Mouse (Mus musculus) MEL (cell line): ENCODE measurements around the gene Clic1. TPM values are rescaled to one million over a fixed set of nuclear protein-coding genes. Genes with fewer than 3 reads are reported as not detected.
A peak's percentile ranks its signal among the peaks of the same experiment; 100 is the strongest.

Experiments used
- DNase-seq: peaks from one replicate; pipeline ENCODE4 v3.0.0; 2011; ENCODE audit warnings: low read depth, low spot score
- H3K27ac ChIP-seq: 2 replicates; pipeline ENCODE4 v1.5.1; 2012; ENCODE audit warnings: low read depth, mild to moderate bottlenecking, control low read depth, low read length, moderate library complexity; ENCODE audit not compliant: control insufficient read depth
- H3K27me3 ChIP-seq, 2 experiments: fragments of 150-350 bp in 1 of 2; sonication (generic) in 1 of 2; 2 replicates each; pipeline ENCODE4 v1.6.1; 2012; ENCODE audit warnings: low read length in 2 of 2, mild to moderate bottlenecking in 2 of 2, improper control_type of control experiment in 1 of 2, moderate library complexity in 1 of 2; ENCODE audit not compliant: insufficient read depth in 2 of 2, control insufficient read depth in 1 of 2
- H3K36me3 ChIP-seq, 2 experiments: 2 replicates each; pipeline ENCODE4 v1.6.1; 2012 to 2014; ENCODE audit warnings: low read length in 2 of 2, improper control_type of control experiment in 1 of 2, inconsistent platforms in 1 of 2, mild to moderate bottlenecking in 1 of 2; ENCODE audit not compliant: insufficient read depth in 2 of 2, control insufficient read depth in 1 of 2
- H3K4me1 ChIP-seq, 2 experiments: fragments of 150-350 bp in 1 of 2; sonication (generic) in 1 of 2; 2 replicates each; pipeline ENCODE4 v1.6.1; 2012; ENCODE audit warnings: low read length in 2 of 2, improper control_type of control experiment in 1 of 2, mild to moderate bottlenecking in 1 of 2; ENCODE audit not compliant: insufficient read depth in 2 of 2, control insufficient read depth in 1 of 2
- H3K4me3 ChIP-seq, 2 experiments: fragments of 150-350 bp in 1 of 2; sonication (generic) in 1 of 2; 2 replicates each; pipeline ENCODE4 v1.5.1; 2012; ENCODE audit warnings: low read depth in 2 of 2, low read length in 2 of 2, mild to moderate bottlenecking in 2 of 2, moderate library complexity in 2 of 2, control low read depth in 1 of 2, improper control_type of control experiment in 1 of 2; ENCODE audit not compliant: control insufficient read depth in 1 of 2, insufficient read depth in 1 of 2
- H3K79me2 ChIP-seq: 2 replicates; pipeline ENCODE4 v1.6.1; 2012; ENCODE audit warnings: mild to moderate bottlenecking, low read length, moderate library complexity; ENCODE audit not compliant: control insufficient read depth, poor library complexity, insufficient read depth
- H3K9ac ChIP-seq: 2 replicates; pipeline ENCODE4 v1.6.1; 2012; ENCODE audit warnings: low read depth, mild to moderate bottlenecking, control low read depth, low read length, moderate library complexity; ENCODE audit not compliant: control insufficient read depth, poor library complexity, severe bottlenecking
- H3K9me3 ChIP-seq: fragments of 150-350 bp; sonication (generic); replicated peaks from 2 replicates; pipeline ENCODE4 v1.6.1; 2012; ENCODE audit warnings: mild to moderate bottlenecking, low read length, improper control_type of control experiment, moderate library complexity; ENCODE audit not compliant: insufficient read depth
- CTCF ChIP-seq, 3 experiments: IDR thresholded peaks in 2 of 3; conservative IDR thresholded peaks in 1 of 3; 2 replicates each; pipeline ENCODE4 v1.5.1; 2011 to 2012; ENCODE audit warnings: low read length in 3 of 3, low read depth in 2 of 3, mild to moderate bottlenecking in 2 of 3, improper control_type of control experiment in 1 of 3, inconsistent platforms in 1 of 3, mixed read lengths in 1 of 3, moderate library complexity in 1 of 3; ENCODE audit not compliant: control insufficient read depth in 1 of 3, insufficient read depth in 1 of 3, poor library complexity in 1 of 3, severe bottlenecking in 1 of 3
- E2F4 ChIP-seq: IDR thresholded peaks from 2 replicates; pipeline ENCODE4 v1.6.1; 2011; ENCODE audit warnings: low read depth, low read length, improper control_type of control experiment, borderline replicate concordance
- ELF1 ChIP-seq: IDR thresholded peaks from 2 replicates; pipeline ENCODE4 v1.6.1; 2014; ENCODE audit warnings: low read depth, mild to moderate bottlenecking, inconsistent platforms, low read length, improper control_type of control experiment, moderate library complexity
- EP300 ChIP-seq, 2 experiments: IDR thresholded peaks; 2 replicates each; pipeline ENCODE4 v1.6.1; 2011; ENCODE audit warnings: improper control_type of control experiment in 2 of 2, low read length in 2 of 2, low read depth in 1 of 2, mild to moderate bottlenecking in 1 of 2
- GATA1 ChIP-seq: IDR thresholded peaks from 2 replicates; pipeline ENCODE4 v1.6.1; 2011; ENCODE audit warnings: low read depth, low read length, improper control_type of control experiment
- HCFC1 ChIP-seq: IDR thresholded peaks from 2 replicates; pipeline ENCODE4 v1.6.1; 2012; ENCODE audit warnings: low read depth, mild to moderate bottlenecking, inconsistent platforms, low read length, improper control_type of control experiment, moderate library complexity
- JUND ChIP-seq: IDR thresholded peaks from 2 replicates; pipeline ENCODE4 v1.6.1; 2011; ENCODE audit warnings: low read depth, mild to moderate bottlenecking, improper control_type of control experiment, low read length
- MAZ ChIP-seq: IDR thresholded peaks from 2 replicates; pipeline ENCODE4 v1.6.1; 2012; ENCODE audit warnings: low read depth, mild to moderate bottlenecking, inconsistent platforms, low read length, improper control_type of control experiment
- MXI1 ChIP-seq: IDR thresholded peaks from 2 replicates; pipeline ENCODE4 v1.6.1; 2011; ENCODE audit warnings: mild to moderate bottlenecking, low read depth, low read length, improper control_type of control experiment
- MYC ChIP-seq: IDR thresholded peaks from 2 replicates; pipeline ENCODE4 v1.6.1; 2011; ENCODE audit warnings: low read depth, mild to moderate bottlenecking, low read length, improper control_type of control experiment, moderate library complexity
- POLR2AphosphoS2 ChIP-seq: IDR thresholded peaks from 2 replicates; pipeline ENCODE4 v1.6.1; 2011; ENCODE audit warnings: low read length, improper control_type of control experiment
- SMC3 ChIP-seq: IDR thresholded peaks from 2 replicates; pipeline ENCODE4 v1.6.1; 2011; ENCODE audit warnings: low read depth, low read length, improper control_type of control experiment
- TCF12 ChIP-seq: IDR thresholded peaks from 2 replicates; pipeline ENCODE4 v1.6.1; 2014; ENCODE audit warnings: low read depth, mild to moderate bottlenecking, inconsistent platforms, low read length, improper control_type of control experiment, moderate library complexity
- USF1 ChIP-seq: IDR thresholded peaks from 2 replicates; pipeline ENCODE4 v1.6.1; 2014; ENCODE audit warnings: low read depth, mild to moderate bottlenecking, inconsistent platforms, low read length, improper control_type of control experiment, moderate library complexity
- ZC3H11A ChIP-seq: IDR thresholded peaks from 2 replicates; pipeline ENCODE4 v1.6.1; 2012; ENCODE audit warnings: low read depth, mild to moderate bottlenecking, inconsistent platforms, low read length, improper control_type of control experiment
- ZKSCAN1 ChIP-seq: IDR thresholded peaks from 2 replicates; pipeline ENCODE4 v1.6.1; 2012; ENCODE audit warnings: low read depth, mild to moderate bottlenecking, inconsistent platforms, low read length, improper control_type of control experiment, moderate library complexity
- polyA plus RNA-seq, 2 experiments: library from polyadenylated mRNA; stranded (reverse) in 1 of 2; unstranded in 1 of 2; fragments of >175 nt in 1 of 2; fragments of >200 nt in 1 of 2; gene quantifications; 2 replicates each; pipeline versions ENCODE4 v1.2.1 to v1.2.4; 2012; ENCODE audit warnings: low replicate concordance in 2 of 2, low read depth in 1 of 2; ENCODE audit not compliant: insufficient read length in 2 of 2, insufficient read depth in 1 of 2, missing spikeins in 1 of 2
- total RNA-seq: library from RNA; depleted of rRNA; stranded (reverse); fragments of 300-350 nt; gene quantifications from 2 replicates; pipeline ENCODE4 v1.2.3, GENCODE M21; 2012

Clic1 gene
- total and polyA plus RNA-seq, 3 experiments = 309 to 335 (median 333) TPM

- Histone ChIP-seq H3K9ac (no peak overlapping the region), H3K4me3 (no peak overlapping the region), H3K9me3 (no peaks in the 10 kb centered on the region), H3K27ac (no peak overlapping the region), H3K4me1 (peaks cover 3 to 27% of the 10 kb centered on the region in 2 experiments; a peak in 3 of 4 replicates), H3K79me2 (peaks cover 20% of the 10 kb centered on the region), H3K27me3 (no peaks in the 10 kb centered on the region), H3K36me3 (peaks cover 0 to 22% of the 10 kb centered on the region in 2 experiments; a peak in 2 of 4 replicates)
- DNase-seq = peak; percentile 34
- TF ChIP-seq ZKSCAN1 (no peak), CTCF (IDR thresholded peaks at IDR 0.05 in 2 of 3, conservative IDR thresholded peaks at IDR 0.05 in 1 of 3; ENCODE audit: control insufficient read depth in 1 of 3, insufficient read depth in 1 of 3, low read depth in 2 of 3, low read length in 3 of 3, poor library complexity in 1 of 3, severe bottlenecking in 1 of 3) (peak in 2 of 3 experiments; percentile 32 to 35; a peak in 4 of 6 replicates), SMC3 (peak; percentile 29; the same call in 1 of the 2 replicates), MAZ (no peak), MYC (no peak), JUND (no peak)
These were observed 19.9 kb upstream of the Clic1 start for GRCm38 (mm10) chr17:35029691-35030532.

- peaks cover 3 to 16% of the 10 kb centered on the region in 2 experiments; a peak in 2 of 4 replicates for H3K4me1 ChIP-seq
- H3K27me3 ChIP-seq = no peaks in the 10 kb centered on the region
- no peak overlapping the region for H3K9ac ChIP-seq
- H3K79me2 ChIP-seq = peaks cover 10% of the 10 kb centered on the region
- no peak for DNase-seq
- no peak overlapping the region for H3K27ac ChIP-seq
- peaks cover 0 to 11% of the 10 kb centered on the region in 2 experiments; a peak in 2 of 4 replicates for H3K36me3 ChIP-seq
- TF ChIP-seq TCF12 (no peak), HCFC1 (no peak), GATA1 (no peak), JUND (no peak), E2F4 (no peak), EP300 (IDR thresholded peaks at IDR 0.05; ENCODE audit: low read depth in 1 of 2, low read length in 2 of 2) (no peak), POLR2AphosphoS2 (no peak), ELF1 (no peak), USF1 (no peak), MXI1 (no peak), ZC3H11A (no peak), ZKSCAN1 (no peak)
- TF ChIP-seq, all 39 proteins: peak for 0
- H3K4me3 ChIP-seq = no peak overlapping the region
- H3K9me3 ChIP-seq = no peaks in the 10 kb centered on the region
These were observed 18.5 kb upstream of the Clic1 start for GRCm38 (mm10) chr17:35031272-35031671.
